Mouse (Mus musculus): Measurements from ENCODE around the gene Olfr1344.
"Not testable (repeated sequence)": the region's sequence is repeated elsewhere in the genome, so short reads cannot be mapped to it uniquely, and the experiment has no call there.

Gene Olfr1344

DNA sequence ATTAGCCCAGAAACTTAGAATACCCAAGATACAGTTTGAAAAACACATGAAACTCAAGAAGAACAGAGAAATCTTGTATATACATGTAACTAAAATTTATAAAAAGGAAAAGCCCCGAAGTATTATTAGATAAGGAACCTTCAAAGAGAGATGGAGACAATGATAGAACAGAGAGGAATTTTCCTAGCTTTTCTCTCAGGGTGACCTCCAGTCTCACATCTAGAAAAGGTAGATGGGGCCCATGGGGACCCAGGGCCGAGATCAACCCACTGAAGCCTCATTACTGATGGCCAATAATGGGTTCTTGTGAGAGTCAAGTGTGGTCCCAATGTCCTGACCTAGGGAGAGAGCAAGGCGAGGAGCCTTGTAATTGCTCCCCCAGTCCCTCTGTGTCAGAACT is at the start of gene Olfr1344:
Gene Olfr1344, plus strand, starts transcription at position 301 of the 400 bp plus-strand sequence.
- no peak for DNase-seq (ENCODE audit: low read depth, low spot score)

DNA sequence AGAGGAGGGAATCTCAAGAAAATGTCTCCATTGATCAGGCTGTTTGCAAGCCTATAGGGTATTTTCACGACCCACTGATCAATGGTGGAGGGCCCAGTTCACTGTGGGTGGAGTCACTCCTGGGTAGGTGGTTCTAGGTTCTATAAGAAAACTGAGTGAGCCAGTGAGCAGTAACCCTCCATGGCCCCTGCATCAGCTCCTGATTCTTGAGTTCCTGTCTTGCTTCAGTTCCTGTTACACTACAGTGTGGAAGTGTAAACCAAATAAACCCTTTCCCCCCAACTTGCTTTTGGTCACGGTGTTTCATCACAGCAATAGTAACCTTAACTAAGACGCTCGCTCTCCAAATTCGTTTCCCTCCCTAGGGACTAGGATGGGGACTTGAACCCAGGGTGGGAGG is 49.5 kb upstream of the Olfr1344 start:
- no peak for DNase-seq (ENCODE audit: low read depth, low spot score)

DNA sequence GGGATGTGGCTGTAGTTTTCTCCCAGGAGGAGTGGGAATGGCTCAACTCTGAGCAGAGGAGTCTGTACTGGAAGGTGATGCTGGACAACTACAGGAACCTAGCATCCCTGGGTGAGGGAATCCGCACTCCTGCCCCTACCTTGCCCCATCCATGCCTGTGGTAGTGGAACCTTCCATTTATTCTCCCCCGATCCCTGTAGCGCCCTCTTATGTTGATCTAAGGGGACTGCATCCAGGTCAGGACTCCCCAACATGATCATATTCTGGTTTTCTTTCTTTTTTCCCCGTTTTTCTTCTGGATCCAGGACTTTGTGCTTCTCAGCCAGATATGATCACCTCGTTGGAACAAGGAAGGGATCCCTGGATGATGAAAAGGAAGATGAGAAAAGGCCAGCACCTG is 49.0 kb upstream of the Olfr1344 start:
- no peak for DNase-seq (ENCODE audit: low read depth, low spot score)

DNA sequence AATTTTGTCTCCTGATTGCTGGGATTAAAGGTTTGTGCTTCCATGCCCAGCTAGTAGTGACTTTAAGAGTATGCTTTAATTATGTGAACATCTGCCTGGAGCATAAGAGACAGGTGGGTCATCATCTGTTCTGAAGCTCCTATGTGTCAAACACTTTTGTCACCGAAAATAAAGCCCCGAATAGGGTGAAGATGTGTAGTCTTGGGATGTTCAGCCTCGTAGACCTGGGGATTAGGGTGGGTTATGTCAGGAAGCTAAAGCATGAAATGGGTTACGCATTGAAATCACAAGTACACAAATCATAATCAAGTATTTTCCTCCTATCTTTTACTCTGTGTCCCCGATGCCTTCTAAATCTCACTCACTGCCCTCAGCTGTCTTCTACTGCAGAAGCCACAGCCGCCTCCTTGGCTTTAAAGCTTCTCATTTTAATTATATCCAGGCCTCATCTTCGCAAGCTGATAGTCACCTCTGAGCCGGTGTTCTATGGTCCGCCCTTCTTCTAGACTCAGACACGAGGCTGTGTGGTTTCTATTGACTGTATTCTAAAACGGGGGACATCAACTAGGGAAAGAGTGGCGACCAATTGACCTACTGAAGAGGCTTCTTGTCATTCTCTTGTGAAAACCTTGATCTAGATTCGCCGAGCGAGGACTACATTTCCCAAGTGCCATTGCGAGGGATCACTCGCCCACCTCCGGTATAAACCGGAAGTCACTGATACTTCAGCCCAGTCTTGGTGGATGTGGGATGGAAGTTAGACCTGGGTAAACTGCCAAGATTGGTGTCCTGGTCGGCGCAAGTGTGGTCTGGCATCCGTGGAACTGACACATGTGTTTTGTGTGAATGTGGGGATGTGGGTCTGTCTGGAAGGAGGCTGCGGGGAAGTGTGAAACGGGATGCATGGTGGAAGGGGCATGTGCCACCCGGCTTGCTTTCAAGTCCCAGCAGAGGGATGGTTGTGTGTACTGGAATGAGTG is 40.2 kb upstream of the Olfr1344 start, which contains the start of gene Smim17:
Gene Smim17, plus strand, starts transcription at position 720 of the 980 bp plus-strand sequence.
- peak; percentile 21 for DNase-seq (ENCODE audit: low read depth, low spot score)

DNA sequence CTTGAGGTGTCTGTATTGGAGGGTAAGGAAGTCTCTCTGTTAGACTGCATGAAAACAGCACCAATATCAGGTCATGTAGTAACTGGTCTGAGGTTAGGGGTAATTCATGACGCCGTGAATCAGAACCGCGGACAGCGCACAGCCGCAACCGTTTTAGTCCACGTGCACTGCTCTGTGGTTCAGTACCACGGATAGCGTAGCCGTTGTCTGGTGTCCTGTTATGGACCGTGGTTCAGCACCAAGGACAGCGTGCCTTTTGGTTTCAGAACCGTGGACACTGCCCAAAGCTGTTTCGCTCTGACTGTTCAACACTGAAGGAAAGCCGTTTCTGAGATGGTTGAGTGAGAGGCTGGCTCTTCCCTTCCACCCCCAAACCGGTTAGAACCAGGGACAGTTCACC is 28.4 kb upstream of the Olfr1344 start, which contains the start of gene Gm20715:
Gene Gm20715, plus strand, starts transcription at position 235 of the 400 bp plus-strand sequence.
- peak; percentile 91 for DNase-seq (ENCODE audit: low read depth, low spot score)

DNA sequence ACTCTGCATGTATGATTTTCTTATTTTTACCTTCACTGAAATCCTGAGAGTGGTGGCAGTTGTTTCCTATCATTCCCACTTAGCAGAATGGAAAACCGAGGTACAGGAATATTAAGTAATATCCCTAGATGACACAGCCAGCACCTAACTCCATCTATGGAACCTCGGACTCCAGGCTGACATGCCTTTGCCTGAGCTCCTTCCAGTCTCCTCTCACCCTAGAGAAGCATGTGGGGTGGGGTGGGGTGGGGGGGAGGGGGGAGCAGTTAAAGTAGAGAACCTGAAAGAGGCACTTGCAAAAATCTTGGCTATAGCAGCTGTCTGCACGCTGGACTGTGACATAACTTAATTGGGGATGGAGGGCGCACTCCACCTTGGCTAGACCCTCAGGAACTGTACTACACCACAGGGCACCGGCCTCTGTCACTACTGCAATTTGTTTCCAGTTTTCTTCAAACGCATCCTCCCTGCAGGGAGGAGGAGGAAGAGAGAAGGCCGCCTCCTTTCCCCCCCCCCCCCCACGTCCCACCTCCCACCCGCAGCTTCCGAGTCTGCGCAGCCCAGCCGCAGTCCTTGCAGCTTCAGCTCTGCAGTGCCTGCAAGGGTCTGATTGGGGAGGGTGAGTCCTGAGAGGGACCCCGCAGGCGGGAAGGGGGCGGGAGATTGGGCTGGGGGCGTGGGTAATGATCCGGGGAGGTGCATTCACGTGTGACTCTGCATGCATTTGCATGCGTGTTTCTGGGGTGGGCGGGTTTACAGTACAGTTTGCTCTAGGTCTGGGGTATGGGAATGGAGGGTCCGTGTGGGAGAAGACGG is 23.7 kb upstream of the Olfr1344 start:
- no peak for DNase-seq (ENCODE audit: low read depth, low spot score)

DNA sequence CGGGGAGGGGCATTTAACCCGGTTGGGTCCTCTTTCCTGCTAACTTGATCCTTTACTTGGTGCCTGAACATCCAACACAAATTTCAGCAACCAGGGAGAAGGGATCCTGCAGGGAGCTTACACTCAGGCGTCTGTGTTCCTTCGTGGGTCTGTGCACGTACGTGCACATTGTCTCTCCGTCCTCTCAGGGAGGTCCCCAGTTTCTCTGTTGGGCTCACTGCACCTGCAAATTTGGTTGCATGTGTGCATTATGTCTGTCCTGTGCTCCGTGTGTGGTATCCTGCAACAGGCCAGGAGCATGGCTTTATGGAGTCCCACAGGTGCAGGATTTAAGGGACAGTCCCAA is 23.1 kb upstream of the Olfr1344 start:
- DNase-seq (ENCODE audit: low read depth, low spot score) = no peak

DNA sequence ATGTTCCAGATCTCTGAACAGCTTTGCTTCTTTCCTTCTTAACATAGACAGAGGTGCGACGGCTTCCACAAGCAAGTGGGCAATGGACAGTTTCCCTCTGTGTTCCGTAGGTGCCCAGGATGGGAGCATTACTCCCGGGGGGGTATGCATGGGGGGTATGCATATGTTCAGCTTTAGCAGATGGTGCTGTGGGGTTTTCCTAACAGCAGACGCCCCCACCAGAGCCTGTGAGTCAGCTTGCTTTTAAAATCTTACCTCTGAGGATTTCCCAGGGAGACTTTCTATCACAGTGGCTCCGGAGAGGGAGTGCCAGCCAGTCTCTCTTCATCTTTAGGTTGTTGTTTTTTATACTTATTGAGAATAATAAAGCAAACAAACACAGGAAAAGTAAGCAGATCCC is 18.6 kb upstream of the Olfr1344 start:
- no peak for DNase-seq (ENCODE audit: low read depth, low spot score)

DNA sequence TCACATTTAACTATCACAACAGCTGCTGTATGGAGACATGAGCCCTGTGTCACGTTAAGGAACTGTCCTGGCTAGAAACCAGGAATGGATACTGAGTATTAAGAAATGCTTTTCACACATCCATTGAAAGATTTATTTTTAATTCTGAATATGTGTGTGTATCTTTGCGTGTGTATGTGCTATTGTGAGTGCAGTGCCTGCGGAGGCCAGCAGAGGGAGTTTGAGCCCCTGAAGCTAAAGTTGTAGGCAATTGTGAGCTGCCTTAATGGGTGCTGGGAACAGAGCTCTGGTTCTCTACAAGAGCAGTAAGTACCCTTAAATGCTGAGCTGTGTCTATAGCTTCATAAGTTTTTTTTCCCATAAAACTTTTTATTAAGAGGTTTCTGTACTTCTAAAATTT is 9.1 kb upstream of the Olfr1344 start:
- DNase-seq (ENCODE audit: low read depth, low spot score) = no peak

DNA sequence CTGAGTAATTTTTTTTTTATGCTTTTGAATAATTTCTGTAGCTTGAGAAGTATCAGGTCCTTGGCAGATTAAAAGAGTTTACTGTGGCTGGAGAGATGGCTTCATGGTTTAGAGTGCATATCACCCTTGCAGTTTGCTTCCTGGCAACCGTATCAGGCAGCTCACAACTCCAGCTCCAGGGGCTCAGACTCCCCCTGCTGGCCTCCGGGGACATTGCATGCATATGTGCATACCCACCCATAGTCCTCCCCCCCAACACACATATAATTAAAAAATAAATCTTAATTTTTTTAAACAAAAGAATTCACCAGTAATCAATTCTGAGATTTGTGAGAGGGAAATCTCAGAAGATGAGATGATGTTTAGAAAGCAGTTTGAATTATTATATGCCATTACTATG is 8.1 kb upstream of the Olfr1344 start:
- DNase-seq (ENCODE audit: low read depth, low spot score) = peak; percentile 49

DNA sequence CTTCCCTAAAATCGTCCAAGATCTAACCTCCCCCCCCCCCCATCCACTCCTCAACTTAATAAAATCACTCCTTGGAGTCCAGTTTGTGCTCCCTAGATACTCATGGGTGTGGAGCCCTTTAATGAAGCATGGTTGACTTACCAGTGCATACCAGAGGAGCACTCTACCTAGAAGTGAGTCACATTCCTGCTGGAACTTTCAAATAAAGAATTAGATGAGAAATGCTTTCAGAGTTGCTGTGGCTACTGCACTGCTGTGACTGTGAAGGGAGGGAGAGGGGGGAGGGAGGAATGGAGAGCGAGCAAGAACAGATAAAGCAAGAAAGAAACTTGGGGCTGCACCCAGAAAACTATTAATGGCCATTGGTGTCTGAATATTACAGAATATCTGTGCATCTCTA is 2.7 kb downstream of the Olfr1344 start:
- no peak for DNase-seq (ENCODE audit: low read depth, low spot score)

DNA sequence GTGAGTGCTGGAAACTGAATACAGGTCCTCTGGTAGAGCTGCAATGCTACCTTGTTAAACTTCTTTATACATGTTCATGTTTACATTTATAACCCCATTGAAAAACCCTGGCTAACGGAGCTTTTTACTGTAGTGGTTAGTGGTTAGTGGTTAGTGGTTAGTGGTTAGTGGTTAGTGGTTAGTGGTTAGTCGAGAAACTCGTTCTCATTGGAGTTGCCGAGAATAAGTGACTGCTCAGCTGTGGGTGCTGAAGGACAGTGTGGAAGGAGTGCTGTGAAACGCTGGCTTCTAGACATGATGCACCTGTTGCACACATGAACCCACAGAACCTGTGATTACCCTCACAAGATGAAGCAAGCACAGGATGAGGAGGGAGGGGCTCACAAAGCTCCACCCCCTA is 9.3 kb downstream of the Olfr1344 start:
- DNase-seq (ENCODE audit: low read depth, low spot score) = no peak

DNA sequence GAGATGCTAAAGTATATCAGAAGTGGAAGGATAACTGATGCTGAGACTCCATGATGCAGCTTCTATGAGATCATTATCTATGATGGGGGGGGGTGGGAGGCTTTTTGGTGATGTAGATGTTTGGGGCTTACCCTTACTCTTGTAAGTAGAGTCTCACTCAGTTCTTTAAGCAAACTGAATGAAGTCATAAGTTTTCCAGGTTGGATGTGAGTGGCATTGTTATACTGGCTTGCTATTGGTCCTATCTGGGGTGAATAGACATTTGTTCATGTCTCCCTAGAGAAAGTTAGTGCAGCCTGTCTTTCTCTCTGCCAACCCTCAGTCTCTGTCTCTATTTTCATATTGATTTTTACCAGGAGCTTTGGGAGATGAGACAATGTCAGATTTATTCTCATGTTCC is 17.4 kb downstream of the Olfr1344 start, which contains the start of gene Olfr1336:
Gene Olfr1336, plus strand, starts transcription at position 301 of the 400 bp plus-strand sequence.
- DNase-seq (ENCODE audit: low read depth, low spot score) = no peak

DNA sequence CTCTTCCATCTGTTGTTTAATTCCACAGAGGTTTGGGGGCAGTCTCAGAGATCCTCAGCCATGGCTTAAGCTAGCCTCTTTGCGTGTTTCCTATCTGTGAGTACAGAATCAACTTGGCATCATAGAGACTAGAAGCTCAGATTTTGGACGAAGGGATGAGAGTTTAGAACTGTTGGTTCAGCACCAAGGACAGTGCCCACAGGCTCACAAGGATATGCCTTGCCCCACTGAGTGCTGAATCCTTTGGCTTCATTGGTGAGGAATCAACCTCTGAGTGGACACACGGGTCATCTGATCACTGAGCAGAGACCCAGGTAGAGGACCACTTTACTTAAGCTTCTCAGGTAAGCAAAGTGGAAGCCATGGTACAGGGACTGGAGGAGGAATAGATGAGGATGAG is 17.9 kb downstream of the Olfr1344 start:
- no peak for DNase-seq (ENCODE audit: low read depth, low spot score)

DNA sequence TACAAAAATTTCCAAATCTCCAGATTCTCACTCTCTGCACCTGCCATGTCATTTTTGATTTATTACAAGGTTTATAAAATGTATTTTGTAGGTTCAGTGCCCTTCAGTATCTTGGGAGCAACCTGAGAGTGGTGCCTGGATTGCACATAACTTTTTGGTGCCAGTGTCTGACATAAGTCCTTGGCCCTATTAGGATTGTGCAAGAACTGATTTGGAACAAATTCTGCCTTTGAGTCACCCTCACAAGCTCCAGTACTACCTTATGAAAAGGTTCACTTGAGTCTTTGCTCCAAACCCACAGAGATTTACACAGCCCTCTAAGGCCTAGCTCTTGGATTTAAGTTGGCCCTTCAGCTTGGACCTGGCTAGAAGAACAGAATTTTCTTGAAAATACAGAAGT is 28.5 kb downstream of the Olfr1344 start, which contains the start of gene Olfr1346:
Gene Olfr1346, plus strand, starts transcription at position 151 of the 400 bp plus-strand sequence.
- no peak for DNase-seq (ENCODE audit: low read depth, low spot score)

DNA sequence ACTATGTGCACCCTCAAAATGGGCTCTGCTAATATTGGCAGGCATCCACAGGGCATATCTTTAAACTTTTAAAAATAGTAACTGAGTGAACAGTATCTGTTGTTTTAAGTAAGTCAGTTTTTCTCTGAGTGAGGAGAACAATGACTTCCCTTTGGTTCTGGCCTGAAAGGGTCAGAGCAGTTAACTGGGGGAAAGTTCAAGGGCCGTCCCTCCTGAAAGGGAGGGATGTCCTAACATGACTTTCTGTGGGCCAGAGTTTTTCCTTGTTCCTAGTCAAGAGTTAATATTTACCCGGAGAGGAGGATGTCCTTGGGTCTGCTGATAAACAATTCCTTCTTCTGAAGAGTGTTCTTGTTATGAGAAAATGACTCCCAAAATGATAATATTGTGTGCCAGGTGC is 39.1 kb downstream of the Olfr1344 start:
- not testable (repeated sequence) for DNase-seq (ENCODE audit: low read depth, low spot score)

DNA sequence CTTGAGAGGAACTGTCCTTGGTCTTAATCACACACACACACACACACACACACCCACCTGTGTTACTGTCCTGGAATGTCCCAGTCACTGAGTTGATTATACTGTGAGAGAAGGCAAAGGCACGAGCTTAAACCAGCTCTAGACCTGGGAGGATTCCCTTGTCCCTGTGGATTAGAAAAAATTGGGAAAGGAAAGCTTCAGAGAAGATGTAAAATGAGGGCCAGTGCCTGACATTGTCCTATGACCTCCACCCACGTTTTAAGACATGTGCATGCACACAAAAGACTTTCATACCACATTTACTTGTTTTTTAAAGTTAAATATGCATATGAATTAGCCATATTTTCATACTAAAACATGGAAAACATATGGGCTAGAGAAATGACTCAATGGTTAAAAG is 48.4 kb downstream of the Olfr1344 start, which contains the start of gene Olfr5:
Gene Olfr5, minus strand, starts transcription at position 101 of the 400 bp plus-strand sequence.
- no peak for DNase-seq (ENCODE audit: low read depth, low spot score)

Data from A20 (cell line).